In genomic region chr4:58097732-58098131, GRCm38 (mm10) we compare ENCODE assay signal across 19 mouse cellular contexts.
"Had no signal": no experiment of that assay in that cellular context is flagged by ENCODE, and none has a peak within 500 bp of the region (broad histone marks: within the 10 kb centered on the region; RNA-seq: fewer than 3 reads in every experiment).

No protein-coding gene starts in this region.

- H3K27me3 ChIP-seq: limb, embryonic 13.5 days; liver, embryonic 12.5 days; liver, embryonic 15.5 days; lung, embryonic 15.5 days; midbrain, embryonic 12.5 days; midbrain, embryonic 15.5 days; stomach, embryonic 15.5 days had no signal

- DNase-seq: kidney, adult 2 months; kidney, postnatal 25 days; layer of hippocampus, adult 9-11 months; liver; lung, adult 18-20 months; lung, postnatal 10 days; lung, postnatal 36 days; right cerebral cortex, postnatal 14 days; right cerebral cortex, postnatal 4 days; thymus, postnatal 25 days had no signal

- H3K4me3 ChIP-seq: layer of hippocampus, adult 2 months; limb, embryonic 10.5 days; limb, embryonic 13.5 days; liver, embryonic 12.5 days; liver, embryonic 15.5 days; lung, embryonic 15.5 days; midbrain, embryonic 12.5 days; midbrain, embryonic 15.5 days; stomach, embryonic 15.5 days had no signal

- H3K36me3 ChIP-seq: limb, embryonic 10.5 days; liver, embryonic 12.5 days; liver, embryonic 15.5 days; midbrain, embryonic 12.5 days; midbrain, embryonic 15.5 days; stomach, embryonic 15.5 days had no signal

- ATAC-seq: liver, embryonic 12.5 days; midbrain, embryonic 15.5 days had no signal
